Mouse (Mus musculus): ENCODE data around the gene Pgm5.

The Pgm5 gene

GRCm38 (mm10) chr19:24662346-24662745 lies 199.3 kb downstream of the Pgm5 start:
- no peak for DNase-seq (ENCODE audit: low spot score in 2 of 2)

GRCm38 (mm10) chr19:24656981-24657380 lies 204.7 kb downstream of the Pgm5 start:
- no peak for DNase-seq (ENCODE audit: low spot score in 2 of 2)

- no peak for DNase-seq (ENCODE audit: low spot score in 2 of 2)
Observed at GRCm38 (mm10) chr19:24653230-24653799, 208.3 kb downstream of the Pgm5 start.

- DNase-seq (ENCODE audit: low spot score in 2 of 2) = no peak
Observed at GRCm38 (mm10) chr19:24652342-24653019, 209.2 kb downstream of the Pgm5 start.

- no peak for DNase-seq (ENCODE audit: low spot score in 2 of 2)
Observed at GRCm38 (mm10) chr19:24651595-24651994, 210.1 kb downstream of the Pgm5 start.

- no peak for DNase-seq (ENCODE audit: low spot score in 2 of 2)
Observed at GRCm38 (mm10) chr19:24650428-24650827, 211.2 kb downstream of the Pgm5 start.

GRCm38 (mm10) chr19:24648016-24648415 lies 213.6 kb downstream of the Pgm5 start:
- no peak for DNase-seq (ENCODE audit: low spot score in 2 of 2)

- DNase-seq (ENCODE audit: low spot score in 2 of 2) = peak; percentile 11 to 62
Observed at GRCm38 (mm10) chr19:24646162-24646829, 215.4 kb downstream of the Pgm5 start.

- DNase-seq (ENCODE audit: low spot score in 2 of 2) = no peak
Observed at GRCm38 (mm10) chr19:24644971-24645370, 216.7 kb downstream of the Pgm5 start.

GRCm38 (mm10) chr19:24640982-24641381 lies 220.7 kb downstream of the Pgm5 start:
- DNase-seq (ENCODE audit: low spot score in 2 of 2) = no peak

- DNase-seq (ENCODE audit: low spot score in 2 of 2) = no peak
Observed at GRCm38 (mm10) chr19:24637988-24638387, 223.7 kb downstream of the Pgm5 start.

GRCm38 (mm10) chr19:24636616-24637015 lies 225.0 kb downstream of the Pgm5 start:
- DNase-seq (ENCODE audit: low spot score in 2 of 2) = no peak

GRCm38 (mm10) chr19:24634602-24635001 lies 227.1 kb downstream of the Pgm5 start:
- peak; percentile 39 to 78 for DNase-seq (ENCODE audit: low spot score in 2 of 2)
